Mouse (Mus musculus) cerebellum, adult 9-10 months (tissue): ENCODE measurements around the gene Id1.

Experiments
- DNase-seq: peaks from one replicate; pipeline ENCODE4 v3.0.0; 2022

The Id1 gene

DNA sequence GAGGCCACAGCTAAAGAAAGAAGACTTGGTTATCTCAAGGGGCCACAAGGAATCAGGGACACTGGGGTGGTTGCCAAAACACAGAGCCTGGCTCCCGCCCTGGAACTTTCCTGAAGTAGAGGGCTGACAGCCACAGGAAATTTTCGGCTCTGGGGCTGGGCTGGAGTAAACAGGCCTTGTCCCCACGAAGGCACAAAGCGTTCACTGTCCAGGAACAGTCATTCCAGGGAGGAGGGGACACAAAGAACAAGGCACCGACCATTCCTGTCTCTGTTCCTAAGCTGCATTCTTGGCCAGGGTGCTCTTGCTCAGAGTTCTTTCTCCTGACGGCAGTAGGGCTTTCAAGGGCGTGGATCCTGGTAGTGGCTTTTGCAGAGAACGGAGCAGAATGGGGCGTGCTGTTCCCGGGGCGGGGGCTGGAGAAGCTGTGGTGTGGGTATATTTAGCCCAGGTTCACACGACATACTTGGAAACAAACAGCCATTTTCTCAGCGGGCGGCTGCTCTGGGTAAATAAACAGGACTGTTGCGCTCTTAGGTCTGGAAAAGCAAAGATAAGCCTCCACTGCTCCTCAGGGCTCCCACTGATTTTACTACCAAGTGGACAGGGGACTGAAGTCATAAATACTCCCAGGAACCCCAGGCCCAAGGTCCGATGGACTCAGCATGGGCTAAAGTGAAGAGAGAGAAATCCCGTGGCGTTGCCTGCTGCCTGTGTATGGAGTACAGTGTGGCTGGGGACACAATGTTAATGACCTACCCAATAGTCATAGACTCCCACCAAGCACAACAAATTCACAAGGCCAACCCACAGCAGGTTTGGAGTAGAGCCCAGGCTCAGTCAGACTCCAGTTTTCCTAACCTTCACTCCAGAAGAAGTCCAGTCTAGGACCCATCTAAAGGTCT, 49.6 kb downstream of the Id1 start:
- peak; percentile 87 for DNase-seq
